Mouse (Mus musculus) heart, postnatal 0 days (tissue): ENCODE data around the gene Dph3. TPM values are rescaled to one million over a fixed set of nuclear protein-coding genes. Genes with fewer than 3 reads are reported as not detected.
"Not testable (repeated sequence)": the region's sequence is repeated elsewhere in the genome, so short reads cannot be mapped to it uniquely, and the experiment has no call there.

Experiments used
- ATAC-seq: fragments of 200-750 bp; cut with Nextera tagmentation; 2 replicates; pipeline ENCODE4 v1.8.0; 2017; ENCODE audit warnings: low read depth, moderate number of reproducible peaks, moderate library complexity; ENCODE audit not compliant: insufficient read depth
- DNase-seq: peaks from one replicate; pipeline ENCODE4 v3.0.0-alpha.2; 2016; ENCODE audit warnings: low spot score
- H3K27ac ChIP-seq: fragments of 300-500 bp; sonication (generic); 2 replicates; pipeline ENCODE4 v1.5.1; 2014; ENCODE audit warnings: low read depth, mild to moderate bottlenecking
- H3K27me3 ChIP-seq: fragments of 300-500 bp; sonication (generic); 2 replicates; pipeline ENCODE4 v1.6.1; 2014; ENCODE audit warnings: low read length, mixed read lengths; ENCODE audit not compliant: control insufficient read depth, insufficient read depth
- H3K36me3 ChIP-seq: fragments of 300-500 bp; sonication (generic); replicated peaks from 2 replicates; pipeline ENCODE4 v1.6.1; 2014; ENCODE audit warnings: low read length, mixed read lengths; ENCODE audit not compliant: control insufficient read depth, insufficient read depth
- H3K4me1 ChIP-seq: fragments of 300-500 bp; sonication (generic); 2 replicates; pipeline ENCODE4 v1.6.1; 2014; ENCODE audit warnings: antibody characterized with exemption; ENCODE audit not compliant: control insufficient read depth, insufficient read depth
- H3K4me2 ChIP-seq: fragments of 300-500 bp; sonication (generic); 2 replicates; pipeline ENCODE4 v1.6.1; 2014; ENCODE audit warnings: low read depth, mild to moderate bottlenecking, low read length, moderate library complexity
- H3K4me3 ChIP-seq: fragments of 300-500 bp; sonication (generic); 2 replicates; pipeline ENCODE4 v1.5.1; 2014; ENCODE audit warnings: low read depth, low read length
- H3K9ac ChIP-seq: fragments of 300-500 bp; sonication (generic); replicated peaks from 2 replicates; pipeline ENCODE4 v1.6.1; 2014; ENCODE audit warnings: low read depth, low read length, mixed read lengths
- H3K9me3 ChIP-seq: fragments of 300-500 bp; sonication (generic); replicated peaks from 2 replicates; pipeline ENCODE4 v1.6.1; 2016; ENCODE audit warnings: low read length; ENCODE audit not compliant: control insufficient read depth
- CTCF ChIP-seq: IDR thresholded peaks from 2 replicates; pipeline ENCODE4 v1.5.1; 2016; ENCODE audit warnings: antibody characterized with exemption, control low read depth, low read depth
- EP300 ChIP-seq: IDR thresholded peaks from 2 replicates; pipeline ENCODE4 v1.6.1; 2016; ENCODE audit warnings: antibody characterized with exemption, low read depth
- WGBS: fragments of 180-500 bp; shearing (Covaris S2); extraction: QIAGEN DNeasy Blood & Tissue Kit; methylation state at CpG from one replicate; pipeline ENCODE4 v1.1.7; 2014; 5-methylcytosine and 5-hydroxymethylcytosine counted together
- polyA plus RNA-seq: library from polyadenylated mRNA; unstranded; fragments of >200 nt; fragmentation: Nextera tagmentation; extraction: Ambion mirVana; gene quantifications from 2 replicates; pipeline ENCODE4 v1.2.1, GENCODE M21; 2015
- total RNA-seq: library from RNA; depleted of rRNA; stranded (reverse); fragments of >200 nt; gene quantifications from 2 replicates; pipeline ENCODE4 v1.2.3, GENCODE M21; 2014; ENCODE audit warnings: low replicate concordance

Gene Dph3
- total and polyA plus RNA-seq, 2 experiments from 2014 or later: 35.0 to 102 TPM

DNA sequence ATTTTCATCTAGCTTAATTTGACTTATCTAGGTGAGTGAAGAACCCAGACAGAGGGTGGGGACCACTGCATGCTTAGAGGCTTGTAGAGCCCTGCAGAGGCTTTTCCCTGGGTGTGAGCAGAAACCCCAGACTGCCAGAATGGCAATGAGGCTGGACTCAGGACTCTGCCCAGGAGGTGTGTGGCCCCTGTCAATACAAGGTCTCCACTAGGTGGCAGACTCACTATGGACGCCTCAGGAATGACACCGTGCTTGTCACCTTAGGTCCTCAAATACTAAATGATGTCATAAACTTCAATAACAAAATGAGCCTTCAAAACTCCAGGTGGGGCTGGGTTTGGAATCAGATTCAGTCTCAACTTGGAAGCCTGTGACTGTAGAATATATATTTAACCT is 36.4 kb upstream of the Dph3 start:
- DNase-seq: peak; percentile 26
- TF ChIP-seq CTCF: peak; percentile 50
- TF ChIP-seq EP300: no peak
- 33% methylated on average over 2 of the region's 2 CpGs for WGBS
- Histone ChIP-seq H3K9ac (no peak overlapping the region), H3K4me3 (no peak overlapping the region), H3K27me3 (no peaks in the 10 kb centered on the region), H3K4me2 (no peak overlapping the region), H3K36me3 (no peaks in the 10 kb centered on the region), H3K4me1 (no peaks in the 10 kb centered on the region), H3K27ac (no peak overlapping the region), H3K9me3 (no peaks in the 10 kb centered on the region)
- ATAC-seq: no peak

DNA sequence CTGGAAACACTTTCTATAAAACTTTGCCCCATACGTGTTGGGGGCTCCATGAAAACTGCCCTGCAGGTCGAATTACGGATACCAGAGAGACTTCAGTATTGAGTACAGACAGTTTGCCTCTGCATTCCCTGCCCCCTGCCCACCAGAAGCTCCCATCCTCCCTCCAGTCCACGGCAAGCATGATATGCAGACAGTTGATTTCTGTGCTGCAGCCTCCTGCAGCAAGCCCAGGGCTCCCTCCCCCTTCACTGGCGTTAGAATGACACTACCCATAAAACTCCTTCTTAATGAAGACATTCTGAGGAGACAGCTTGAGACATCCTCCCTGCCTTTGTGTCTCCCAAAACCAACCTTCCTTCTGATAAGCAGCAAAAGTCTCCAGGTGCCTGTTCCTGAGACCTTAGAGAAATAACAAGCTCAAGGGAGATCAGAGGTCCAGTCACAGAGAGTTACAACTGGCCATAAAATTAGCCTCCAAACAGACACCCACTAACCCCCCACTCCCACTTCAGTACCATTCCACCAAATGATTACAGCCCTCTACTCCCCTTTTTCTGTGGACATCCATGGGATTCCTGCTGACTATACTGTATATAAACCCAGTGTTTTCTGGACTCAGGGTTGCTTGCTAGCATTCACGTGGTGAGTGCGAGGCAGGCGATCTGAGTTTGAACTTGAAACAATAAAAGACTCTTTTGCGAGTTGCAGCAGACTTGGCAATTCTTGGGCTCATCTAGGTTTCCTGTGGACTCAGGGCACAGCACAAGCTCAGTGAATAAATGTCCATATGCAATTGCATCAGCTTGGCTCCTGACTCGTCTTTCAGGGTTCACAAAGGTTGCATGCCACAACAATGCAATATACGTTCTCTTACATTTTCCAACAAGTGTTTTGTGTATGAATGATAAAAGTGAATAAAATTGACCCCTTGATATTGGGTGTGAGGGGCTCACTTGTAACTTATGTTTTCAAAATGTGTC is 35.7 kb upstream of the Dph3 start:
- H3K4me1 ChIP-seq: no peaks in the 10 kb centered on the region
- DNase-seq (no peak), ATAC-seq (peak; percentile 47; the same call in 1 of the 2 replicates)
- 65% methylated on average over 11 of the region's 11 CpGs for WGBS
- H3K4me3 ChIP-seq: no peak overlapping the region
- no peaks in the 10 kb centered on the region for H3K27me3 ChIP-seq
- H3K27ac ChIP-seq: peak overlapping the region; percentile 25; the same call in 1 of the 2 replicates
- no peak overlapping the region for H3K4me2 ChIP-seq
- TF ChIP-seq EP300 (no peak), CTCF (no peak)
- H3K36me3 ChIP-seq: no peaks in the 10 kb centered on the region
- no peaks in the 10 kb centered on the region for H3K9me3 ChIP-seq
- H3K9ac ChIP-seq: no peak overlapping the region

DNA sequence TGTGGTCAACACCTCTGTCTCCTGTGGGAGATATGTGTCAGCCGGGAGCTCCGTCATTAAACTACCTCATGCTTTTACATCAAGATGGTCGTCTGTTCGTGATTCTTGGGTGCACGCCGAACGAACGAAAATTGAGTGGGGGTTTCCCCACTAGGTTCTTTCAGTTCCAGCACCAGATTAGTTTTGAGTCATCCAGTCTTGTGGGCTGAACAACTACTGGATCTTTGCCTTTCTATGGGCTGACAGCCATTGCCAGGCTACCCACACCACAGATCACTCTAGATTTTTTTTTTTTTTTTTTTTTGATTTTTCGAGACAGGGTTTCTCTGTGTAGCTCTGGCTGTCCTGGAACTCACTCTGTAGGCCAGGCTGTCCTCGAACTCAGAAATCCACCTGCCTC is 26.6 kb upstream of the Dph3 start:
- ATAC-seq, H3K36me3 ChIP-seq, H3K4me2 ChIP-seq, H3K9ac ChIP-seq, H3K9me3 ChIP-seq, H3K27ac ChIP-seq, H3K27me3 ChIP-seq, DNase-seq, H3K4me3 ChIP-seq, H3K4me1 ChIP-seq: not testable (repeated sequence)
- 91% methylated on average over 10 of the region's 10 CpGs for WGBS

DNA sequence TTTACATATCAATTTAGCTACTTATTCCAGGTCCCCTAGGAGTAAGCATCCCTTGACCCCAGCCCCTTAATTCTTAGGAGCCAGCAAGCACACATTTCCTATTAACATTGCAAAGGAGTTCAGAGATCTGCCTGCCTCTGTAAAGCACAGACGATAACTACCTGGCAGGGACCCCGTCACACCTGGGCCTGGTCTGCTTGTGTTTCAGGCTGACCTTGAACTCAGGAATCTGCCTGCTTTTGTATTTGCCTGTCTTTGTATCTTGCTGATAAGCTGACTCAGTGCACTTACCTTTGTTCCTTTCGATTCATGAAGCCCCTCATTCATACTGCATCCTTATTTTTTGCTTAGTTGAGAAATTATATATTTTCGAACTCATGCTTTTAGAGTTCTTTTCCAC is 21.4 kb upstream of the Dph3 start:
- Histone ChIP-seq H3K4me3 (no peak overlapping the region), H3K36me3 (peaks cover 21% of the 10 kb centered on the region), H3K27ac (no peak overlapping the region), H3K9ac (no peak overlapping the region), H3K4me1 (no peaks in the 10 kb centered on the region), H3K4me2 (no peak overlapping the region), H3K27me3 (no peaks in the 10 kb centered on the region), H3K9me3 (no peaks in the 10 kb centered on the region)
- TF ChIP-seq CTCF: no peak
- no peak for TF ChIP-seq EP300
- DNase-seq: no peak
- 86% methylated on average over 4 of the region's 4 CpGs for WGBS
- ATAC-seq: no peak

DNA sequence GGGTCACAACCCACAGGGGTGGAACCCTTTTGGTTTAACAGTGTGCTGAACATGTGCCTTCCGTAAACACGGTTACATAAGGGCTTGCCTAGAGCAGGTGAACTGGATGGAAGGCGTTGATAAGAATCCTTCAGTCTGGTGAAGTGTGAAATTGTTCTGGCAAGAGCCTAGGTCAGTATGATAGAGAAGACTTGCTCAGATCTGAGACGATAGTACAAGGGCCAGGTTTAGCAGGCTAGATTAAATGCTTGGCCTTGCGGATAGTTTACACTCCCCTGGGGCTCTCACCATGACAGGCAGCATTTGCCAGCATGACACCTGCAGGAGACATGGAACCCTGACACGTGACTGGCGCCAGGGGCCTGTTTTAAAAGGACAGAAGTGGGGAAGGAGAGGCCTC is 20.1 kb upstream of the Dph3 start:
- Histone ChIP-seq H3K4me2 (no peak overlapping the region), H3K9ac (no peak overlapping the region), H3K4me1 (no peaks in the 10 kb centered on the region), H3K36me3 (peaks cover 26% of the 10 kb centered on the region), H3K27me3 (no peaks in the 10 kb centered on the region), H3K27ac (no peak overlapping the region), H3K9me3 (no peaks in the 10 kb centered on the region), H3K4me3 (no peak overlapping the region)
- DNase-seq: no peak
- no peak for TF ChIP-seq EP300
- no peak for TF ChIP-seq CTCF
- ATAC-seq: peak; percentile 4; the same call in 1 of the 2 replicates
- WGBS: 34% methylated on average over 7 of the region's 7 CpGs
